Mouse (Mus musculus) c-Kit-positive CD71-positive TER-119-positive erythroid progenitor cells, embryonic 14.5 days (primary cell): Measurements from ENCODE around the gene Olfr806.

Experiments
- DNase-seq: peaks from one replicate; pipeline ENCODE4 v3.0.0-alpha.2; 2013; ENCODE audit warnings: low spot score

Olfr806 gene

GRCm38 (mm10) chr10:129741821-129742220 is at the start of gene Olfr806:
Olfr806 (minus strand) TSS chr10:129741921.
- DNase-seq, result no peak

- DNase-seq, result no peak
Measured at GRCm38 (mm10) chr10:129778123-129778522, 36.4 kb upstream of the Olfr806 start.

- DNase-seq, result no peak
Measured at GRCm38 (mm10) chr10:129774338-129774737, 32.6 kb upstream of the Olfr806 start, which contains the start of gene Olfr809. Olfr809 (plus strand) TSS chr10:129774638.

GRCm38 (mm10) chr10:129765182-129765581 is 23.5 kb upstream of the Olfr806 start, which contains the start of gene Olfr808:
Olfr808 (plus strand) TSS chr10:129765482.
- no peak for DNase-seq

- no peak for DNase-seq
Measured at GRCm38 (mm10) chr10:129757693-129758092, 16.0 kb upstream of the Olfr806 start, which contains the start of gene Olfr807. Olfr807 (minus strand) TSS chr10:129757793.

GRCm38 (mm10) chr10:129729275-129729674 is 12.4 kb downstream of the Olfr806 start, which contains the start of gene Olfr805:
Olfr805 (minus strand) TSS chr10:129729375.
- DNase-seq, result no peak

GRCm38 (mm10) chr10:129702910-129703309 is 38.8 kb downstream of the Olfr806 start, which contains the start of gene Olfr804:
Olfr804 (plus strand) TSS chr10:129703210.
- no peak for DNase-seq

GRCm38 (mm10) chr10:129694186-129694585 is 47.5 kb downstream of the Olfr806 start, which contains the start of gene Olfr803:
Olfr803 (minus strand) TSS chr10:129694286.
- no peak for DNase-seq

- no peak for DNase-seq
Measured at GRCm38 (mm10) chr10:129688069-129688468, 53.7 kb downstream of the Olfr806 start, which contains the start of gene Olfr802. Olfr802 (minus strand) TSS chr10:129688169.
